Mouse (Mus musculus) activated CD4-positive, CD25-positive, alpha-beta regulatory T cell, adult 4 months (primary cell): Measurements from ENCODE around the gene Agbl3. TPM values are rescaled to one million over a fixed set of nuclear protein-coding genes. Genes with fewer than 3 reads are reported as not detected.

ENCODE experiments used
- ATAC-seq: one replicate; pipeline ENCODE4 v1.8.0; 2017
- polyA plus RNA-seq, 2 experiments: library from polyadenylated mRNA; unstranded; fragments of 100-300 nt; shearing (Covaris generic); gene quantifications; one replicate each; pipeline ENCODE4 v1.2.1; 2017

Gene Agbl3
- polyA plus RNA-seq, 2 experiments from 2014 or later = 0.49 to 0.85 TPM

DNA sequence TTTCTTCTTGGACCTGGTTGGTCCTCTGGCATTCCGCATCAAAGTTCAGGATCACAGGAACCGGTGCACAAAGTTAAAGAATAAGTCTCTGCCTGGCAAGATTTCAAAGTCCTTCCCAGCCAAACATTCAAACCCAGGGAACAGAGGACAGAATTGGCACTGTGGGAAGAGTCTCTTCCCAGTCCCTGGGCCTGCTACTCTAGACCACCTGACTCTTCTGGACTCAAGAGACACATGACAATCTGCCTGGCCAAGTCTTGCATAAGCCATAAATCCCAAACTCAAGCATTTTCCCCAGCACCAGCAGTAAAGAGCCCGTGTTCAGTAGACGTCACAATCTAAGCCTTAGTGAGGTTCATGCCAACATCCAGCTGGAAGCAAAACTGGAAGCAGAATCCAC is 126.4 kb downstream of the Agbl3 start:
- no peak for ATAC-seq

GRCm38 (mm10) chr6:34907121-34907614 is 126.9 kb downstream of the Agbl3 start:
- no peak for ATAC-seq

DNA sequence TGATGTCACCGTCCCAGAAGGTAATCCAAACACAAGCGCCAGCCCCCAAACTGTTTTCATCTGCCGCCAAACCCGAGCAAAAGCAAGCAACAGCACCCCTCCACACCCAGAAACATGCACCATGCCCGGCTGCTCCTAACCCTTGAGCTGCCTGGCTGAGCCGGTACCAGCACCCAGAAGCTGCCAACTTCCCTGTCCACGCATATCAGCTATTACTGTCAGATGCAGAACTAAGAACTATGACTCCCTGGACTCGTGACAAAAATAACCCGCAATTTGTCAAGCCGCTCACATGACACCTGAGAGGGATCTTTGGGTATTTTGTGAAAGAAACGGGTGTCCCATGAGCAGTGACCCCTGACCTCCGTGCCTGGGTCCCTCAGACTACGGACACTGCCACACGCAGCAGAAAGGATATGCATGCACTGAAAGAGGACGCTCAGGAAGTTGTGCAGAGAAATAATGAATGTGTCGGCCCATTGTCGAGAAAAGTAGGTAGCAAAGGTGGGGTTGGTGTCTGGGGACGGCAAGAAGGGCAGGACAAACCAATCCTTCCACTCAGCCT is 127.5 kb downstream of the Agbl3 start:
- ATAC-seq = no peak

Other genes starting within 250 kb of the Agbl3 start
- gene Cald1, start 181.9 kb upstream of the Agbl3 start, polyA plus RNA-seq = not detected
- 10 to 100 TPM; 16.8 to 22.6 TPM for gene Tmem140, start 82.7 kb downstream of the Agbl3 start, polyA plus RNA-seq
- 1 to 10 TPM; 4.9 to 6.0 TPM for gene Cyren, start 97.6 kb downstream of the Agbl3 start, polyA plus RNA-seq
- gene Wdr91, start 130.4 kb downstream of the Agbl3 start, polyA plus RNA-seq = 10 to 100 TPM; 17.8 to 22.1 TPM
- gene Stra8, start 139.7 kb downstream of the Agbl3 start, polyA plus RNA-seq = under 1 TPM in 1 of 2 experiments, not detected in 1; 0.28 TPM
- gene Slc23a4, start 208.0 kb downstream of the Agbl3 start, polyA plus RNA-seq = under 1 TPM; 0.43 to 0.63 TPM